Mouse (Mus musculus) skeletal muscle tissue, adult 2 months (tissue): ENCODE measurements at regions not wholly inside any gene's neighbourhood (a gene's known extent, or its start where the extent isn't known, plus 50 kb on each side); places are given as distances from the start of the nearest gene placed in this dataset.

Source experiments
- DNase-seq: peaks from one replicate; pipeline ENCODE4 v3.0.0-alpha.2; 2012; ENCODE audit warnings: low read depth, low spot score

- DNase-seq = no peak
Measured at GRCm38 (mm10) chr13:56021716-56022115, 114.4 kb downstream of the H2afy start.

GRCm38 (mm10) chr13:56014006-56014405 lies 122.2 kb downstream of the H2afy start:
- no peak for DNase-seq

- peak; percentile 46 for DNase-seq
Measured at GRCm38 (mm10) chr13:56010416-56010815, 125.7 kb downstream of the H2afy start.

GRCm38 (mm10) chr13:56006827-56007226 lies 129.3 kb downstream of the H2afy start:
- DNase-seq = no peak

- DNase-seq = no peak
Measured at GRCm38 (mm10) chr13:56005746-56006145, 130.4 kb downstream of the H2afy start.

GRCm38 (mm10) chr13:56003724-56004393 lies 132.3 kb downstream of the H2afy start:
- DNase-seq = peak; percentile 93

- no peak for DNase-seq
Measured at GRCm38 (mm10) chr13:55995255-55995654, 140.9 kb downstream of the H2afy start.

- no peak for DNase-seq
Measured at GRCm38 (mm10) chr13:55994460-55994859, 141.7 kb downstream of the H2afy start.

- no peak for DNase-seq
Measured at GRCm38 (mm10) chr13:55992699-55993098, 143.5 kb downstream of the H2afy start.

- no peak for DNase-seq
Measured at GRCm38 (mm10) chr13:55991216-55991615, 144.9 kb downstream of the H2afy start.

GRCm38 (mm10) chr13:55990186-55990585 lies 146.0 kb downstream of the H2afy start:
- DNase-seq = no peak

GRCm38 (mm10) chr13:55989401-55989800 lies 146.8 kb downstream of the H2afy start:
- no peak for DNase-seq

GRCm38 (mm10) chr13:55985396-55985795 lies 149.4 kb upstream of the Pitx1 start:
- DNase-seq = no peak

- no peak for DNase-seq
Measured at GRCm38 (mm10) chr13:55984772-55985171, 148.8 kb upstream of the Pitx1 start.

GRCm38 (mm10) chr13:55983851-55984250 lies 147.9 kb upstream of the Pitx1 start:
- no peak for DNase-seq

GRCm38 (mm10) chr13:55981041-55981440 lies 145.0 kb upstream of the Pitx1 start:
- no peak for DNase-seq

- DNase-seq = no peak
Measured at GRCm38 (mm10) chr13:55977902-55978301, 141.9 kb upstream of the Pitx1 start.

GRCm38 (mm10) chr13:55976911-55977381 lies 141.0 kb upstream of the Pitx1 start:
- peak; percentile 46 for DNase-seq

GRCm38 (mm10) chr13:55974105-55974504 lies 138.1 kb upstream of the Pitx1 start:
- no peak for DNase-seq

- DNase-seq = no peak
Measured at GRCm38 (mm10) chr13:55970687-55971086, 134.7 kb upstream of the Pitx1 start.

- no peak for DNase-seq
Measured at GRCm38 (mm10) chr13:55969473-55969872, 133.5 kb upstream of the Pitx1 start.

GRCm38 (mm10) chr13:55967151-55967550 lies 131.2 kb upstream of the Pitx1 start:
- peak; percentile 74 for DNase-seq

- DNase-seq = peak; percentile 42
Measured at GRCm38 (mm10) chr13:55963005-55963620, 127.1 kb upstream of the Pitx1 start.
